Mouse (Mus musculus) stomach, postnatal 0 days (tissue): ENCODE measurements at regions not wholly inside any gene's neighbourhood (a gene's known extent, or its start where the extent isn't known, plus 50 kb on each side); places are given as distances from the start of the nearest gene placed in this dataset.

ENCODE experiments used
- ATAC-seq: fragments of 200-750 bp; cut with Nextera tagmentation; 2 replicates; pipeline ENCODE4 v1.8.0; 2017; ENCODE audit not compliant: low FRiP score, low TSS enrichment
- DNase-seq: peaks from one replicate; pipeline ENCODE4 v3.0.0-alpha.2; 2016; ENCODE audit warnings: low spot score
- H3K27ac ChIP-seq: fragments of 300-500 bp; sonication (generic); replicated peaks from 2 replicates; pipeline ENCODE4 v1.5.1; 2014; ENCODE audit warnings: mild to moderate bottlenecking, control low read depth
- H3K27me3 ChIP-seq: fragments of 300-500 bp; sonication (generic); 2 replicates; pipeline ENCODE4 v1.6.1; 2014; ENCODE audit warnings: low read length; ENCODE audit not compliant: control insufficient read depth, insufficient read depth
- H3K36me3 ChIP-seq: fragments of 300-500 bp; sonication (generic); 2 replicates; pipeline ENCODE4 v1.6.1; 2014; ENCODE audit warnings: low read length, mixed read lengths; ENCODE audit not compliant: control insufficient read depth, insufficient read depth
- H3K4me1 ChIP-seq: fragments of 300-500 bp; sonication (generic); replicated peaks from 2 replicates; pipeline ENCODE4 v1.6.1; 2014; ENCODE audit warnings: antibody characterized with exemption; ENCODE audit not compliant: control insufficient read depth, insufficient read depth
- H3K4me2 ChIP-seq: fragments of 300-500 bp; sonication (generic); replicated peaks from 2 replicates; pipeline ENCODE4 v1.6.1; 2014; ENCODE audit warnings: low read depth, mild to moderate bottlenecking, control low read depth, moderate library complexity
- H3K4me3 ChIP-seq: fragments of 300-500 bp; sonication (generic); 2 replicates; pipeline ENCODE4 v1.5.1; 2014; ENCODE audit warnings: low read depth, low read length, control low read depth
- H3K9ac ChIP-seq: fragments of 300-500 bp; sonication (generic); 2 replicates; pipeline ENCODE4 v1.6.1; 2014; ENCODE audit warnings: mild to moderate bottlenecking, low read length, control low read depth, mixed read lengths
- H3K9me3 ChIP-seq: fragments of 300-500 bp; sonication (generic); 2 replicates; pipeline ENCODE4 v1.6.1; 2016; ENCODE audit warnings: low read length; ENCODE audit not compliant: control insufficient read depth
- CTCF ChIP-seq: IDR thresholded peaks from 2 replicates; pipeline ENCODE4 v1.5.1; 2016; ENCODE audit warnings: antibody characterized with exemption, low read depth, mild to moderate bottlenecking, moderate library complexity
- EP300 ChIP-seq: optimal IDR thresholded peaks from 2 replicates; pipeline ENCODE3; 2016; ENCODE audit warnings: antibody characterized with exemption
- WGBS: fragments of 180-500 bp; shearing (Covaris S2); extraction: QIAGEN DNeasy Blood & Tissue Kit; methylation state at CpG from one replicate; pipeline ENCODE4 v1.1.7; 2014; 5-methylcytosine and 5-hydroxymethylcytosine counted together

DNA sequence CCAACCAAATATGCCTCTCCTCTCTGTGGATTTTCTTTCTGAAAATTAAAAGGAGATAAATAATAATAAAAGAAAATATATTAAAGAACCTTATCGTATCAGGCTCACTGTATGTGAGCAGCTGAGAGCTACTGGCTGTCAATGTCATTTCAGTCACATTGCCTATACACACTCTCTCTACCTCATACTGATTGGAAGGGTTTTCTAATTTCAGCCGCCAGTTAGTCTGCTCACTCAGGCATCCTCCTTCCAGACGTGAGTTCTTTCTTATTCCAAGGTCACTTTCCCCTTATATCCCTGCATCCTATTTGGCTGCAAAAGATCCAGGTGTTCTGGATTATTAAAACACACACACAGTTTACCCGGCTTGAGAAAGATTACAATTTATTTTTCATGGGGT lies 286.2 kb downstream of the Cenpc1 start:
- Histone ChIP-seq H3K27ac (no peak overlapping the region), H3K4me3 (no peak overlapping the region), H3K36me3 (no peaks in the 10 kb centered on the region), H3K9ac (no peak overlapping the region), H3K9me3 (no peaks in the 10 kb centered on the region), H3K4me2 (no peak overlapping the region), H3K27me3 (no peaks in the 10 kb centered on the region), H3K4me1 (no peaks in the 10 kb centered on the region)
- DNase-seq (no peak), ATAC-seq (no peak)
- 70% methylated on average over 4 of the region's 4 CpGs for WGBS
- TF ChIP-seq CTCF, result no peak
- no peak for TF ChIP-seq EP300

DNA sequence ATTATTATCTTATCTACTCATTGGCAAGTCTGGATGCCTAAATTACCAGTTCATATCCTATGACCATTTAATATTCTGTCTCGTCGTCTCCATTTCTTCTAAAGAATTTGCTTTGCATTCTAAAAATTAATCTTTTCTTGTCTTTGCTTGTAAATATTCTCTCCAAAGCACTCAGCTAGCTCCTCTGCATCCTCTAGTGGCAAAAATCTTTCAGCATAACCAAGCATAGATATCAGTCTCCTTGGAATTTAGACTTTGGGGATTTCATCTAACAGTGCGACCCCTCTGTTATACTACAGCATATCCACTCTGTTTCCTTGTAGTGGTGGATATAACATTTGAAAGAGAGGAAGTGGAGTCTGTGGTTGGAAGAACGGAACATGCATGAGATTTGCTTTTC lies 292.7 kb downstream of the Cenpc1 start:
- H3K4me2 ChIP-seq, result no peak overlapping the region
- H3K9me3 ChIP-seq, result no peaks in the 10 kb centered on the region
- no peak overlapping the region for H3K4me3 ChIP-seq
- WGBS, result 78% methylated on average over 4 of the region's 4 CpGs
- H3K27ac ChIP-seq, result no peak overlapping the region
- no peaks in the 10 kb centered on the region for H3K36me3 ChIP-seq
- no peak overlapping the region for H3K9ac ChIP-seq
- H3K27me3 ChIP-seq, result no peaks in the 10 kb centered on the region
- no peaks in the 10 kb centered on the region for H3K4me1 ChIP-seq
- TF ChIP-seq EP300 (no peak), CTCF (peak; percentile 24; the same call in 1 of the 2 replicates)
- ATAC-seq (no peak), DNase-seq (no peak)

DNA sequence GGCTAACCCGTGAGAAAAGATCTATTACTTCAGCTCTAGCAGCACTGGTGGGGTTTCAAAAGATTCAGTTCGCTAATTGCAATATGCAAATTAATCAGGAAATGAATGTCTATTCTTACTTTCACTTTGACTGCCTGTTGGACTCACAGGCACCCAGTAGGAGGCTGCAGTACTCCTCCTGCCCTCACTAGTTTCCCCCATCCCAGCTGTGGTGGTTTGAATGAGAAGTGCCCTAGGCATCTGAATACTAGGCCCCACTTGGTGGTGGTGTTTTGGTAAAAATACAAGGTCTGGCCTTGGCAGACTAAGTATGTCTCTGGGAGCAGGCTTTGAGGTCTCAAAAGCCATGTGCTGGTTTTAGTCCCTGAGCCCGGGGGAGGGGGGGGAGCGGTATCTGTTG lies 293.3 kb downstream of the Cenpc1 start:
- Histone ChIP-seq H3K4me3 (no peak overlapping the region), H3K27ac (no peak overlapping the region), H3K27me3 (no peaks in the 10 kb centered on the region), H3K9ac (no peak overlapping the region), H3K9me3 (no peaks in the 10 kb centered on the region), H3K36me3 (no peaks in the 10 kb centered on the region), H3K4me1 (no peaks in the 10 kb centered on the region), H3K4me2 (no peak overlapping the region)
- no peak for TF ChIP-seq CTCF
- no peak for TF ChIP-seq EP300
- ATAC-seq, result no peak
- WGBS, result 71% methylated on average over 4 of the region's 4 CpGs
- DNase-seq, result no peak

DNA sequence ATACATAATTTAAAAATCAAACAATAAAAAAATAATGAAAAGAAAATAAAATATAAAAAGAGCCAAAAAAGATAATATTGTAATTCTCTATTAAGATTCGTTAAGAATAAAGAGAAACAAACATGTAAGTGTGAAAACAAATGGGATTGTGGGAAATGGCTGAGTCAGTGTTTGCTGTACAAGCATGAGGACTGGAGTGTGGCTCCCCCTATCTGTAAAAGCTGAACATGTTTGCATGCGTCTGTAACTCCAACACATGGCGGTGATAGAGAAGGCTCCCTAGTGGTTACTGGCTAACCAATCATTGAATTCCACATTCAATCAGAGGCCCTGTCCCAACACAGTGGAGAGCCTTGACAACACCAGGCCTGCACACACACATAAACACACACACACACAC lies 298.2 kb downstream of the Cenpc1 start:
- Histone ChIP-seq H3K4me1 (no peaks in the 10 kb centered on the region), H3K27me3 (no peaks in the 10 kb centered on the region), H3K4me3 (no peak overlapping the region), H3K36me3 (no peaks in the 10 kb centered on the region), H3K9ac (no peak overlapping the region), H3K4me2 (no peak overlapping the region), H3K27ac (no peak overlapping the region), H3K9me3 (no peaks in the 10 kb centered on the region)
- WGBS, result 83% methylated on average over 3 of the region's 3 CpGs
- DNase-seq, result no peak
- no peak for ATAC-seq
- TF ChIP-seq EP300, result no peak
- peak; percentile 26; the same call in 1 of the 2 replicates for TF ChIP-seq CTCF

DNA sequence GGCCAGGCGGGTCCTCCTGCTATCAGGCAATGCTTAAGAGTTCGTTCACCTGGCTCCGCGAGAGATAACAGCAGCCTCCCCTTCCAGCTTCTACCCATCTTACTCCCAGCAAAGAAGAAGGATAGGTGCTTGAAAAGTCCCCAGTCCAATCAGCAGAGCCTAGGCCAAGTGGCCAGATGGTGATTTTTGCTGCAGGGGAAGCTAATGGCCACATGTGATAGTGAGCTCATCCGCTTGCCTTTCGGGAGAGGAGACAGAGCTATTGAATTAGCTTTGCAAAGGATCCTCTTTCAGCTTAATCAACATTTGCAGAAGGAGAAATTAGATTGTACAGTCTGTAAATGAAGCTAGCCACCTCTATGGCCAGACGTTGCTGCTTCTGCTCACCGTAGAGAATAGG lies 308.7 kb downstream of the Cenpc1 start:
- TF ChIP-seq CTCF, result no peak
- no peak for TF ChIP-seq EP300
- Histone ChIP-seq H3K27me3 (no peaks in the 10 kb centered on the region), H3K4me3 (no peak overlapping the region), H3K9me3 (no peaks in the 10 kb centered on the region), H3K9ac (no peak overlapping the region), H3K36me3 (no peaks in the 10 kb centered on the region), H3K4me1 (no peaks in the 10 kb centered on the region), H3K4me2 (no peak overlapping the region), H3K27ac (no peak overlapping the region)
- WGBS, result 80% methylated on average over 8 of the region's 8 CpGs
- ATAC-seq (no peak), DNase-seq (no peak)

DNA sequence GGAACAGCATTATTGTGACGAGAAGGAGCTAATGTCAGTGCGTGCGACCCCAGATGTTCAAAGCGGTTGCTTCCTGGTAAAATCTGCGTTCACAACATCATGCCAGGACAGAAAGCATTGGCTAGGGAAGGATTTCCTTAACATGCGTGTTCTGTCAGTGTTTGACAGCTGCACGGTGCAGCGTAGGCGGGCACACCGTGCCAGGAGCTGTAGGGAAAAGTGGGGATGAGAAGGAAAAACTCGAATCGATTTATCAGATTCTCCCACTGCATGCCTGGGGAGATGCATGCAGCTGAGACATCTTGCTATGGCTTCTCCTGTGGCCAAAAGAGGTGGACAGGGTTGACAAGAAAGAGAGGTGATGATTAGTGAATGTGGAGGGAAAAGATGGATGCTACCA lies 311.2 kb downstream of the Cenpc1 start:
- Histone ChIP-seq H3K36me3 (no peaks in the 10 kb centered on the region), H3K27ac (no peak overlapping the region), H3K27me3 (no peaks in the 10 kb centered on the region), H3K9me3 (no peaks in the 10 kb centered on the region), H3K4me3 (no peak overlapping the region), H3K4me1 (no peaks in the 10 kb centered on the region), H3K9ac (no peak overlapping the region), H3K4me2 (no peak overlapping the region)
- 86% methylated on average over 12 of the region's 12 CpGs for WGBS
- DNase-seq, result no peak
- TF ChIP-seq CTCF (no peak), EP300 (no peak)
- no peak for ATAC-seq
